Mouse (Mus musculus) naive thymus-derived CD4-positive, alpha-beta T cell, adult 5 months (primary cell): Measurements from ENCODE around the gene Fam227b. TPM values are rescaled to one million over a fixed set of nuclear protein-coding genes. Genes with fewer than 3 reads are reported as not detected.

ENCODE experiments used
- polyA plus RNA-seq: library from polyadenylated mRNA; unstranded; fragments of 100-300 nt; shearing (Covaris generic); gene quantifications from one replicate; pipeline ENCODE4 v1.2.1, GENCODE M21; 2017

Fam227b gene
- not detected for polyA plus RNA-seq

DNA sequence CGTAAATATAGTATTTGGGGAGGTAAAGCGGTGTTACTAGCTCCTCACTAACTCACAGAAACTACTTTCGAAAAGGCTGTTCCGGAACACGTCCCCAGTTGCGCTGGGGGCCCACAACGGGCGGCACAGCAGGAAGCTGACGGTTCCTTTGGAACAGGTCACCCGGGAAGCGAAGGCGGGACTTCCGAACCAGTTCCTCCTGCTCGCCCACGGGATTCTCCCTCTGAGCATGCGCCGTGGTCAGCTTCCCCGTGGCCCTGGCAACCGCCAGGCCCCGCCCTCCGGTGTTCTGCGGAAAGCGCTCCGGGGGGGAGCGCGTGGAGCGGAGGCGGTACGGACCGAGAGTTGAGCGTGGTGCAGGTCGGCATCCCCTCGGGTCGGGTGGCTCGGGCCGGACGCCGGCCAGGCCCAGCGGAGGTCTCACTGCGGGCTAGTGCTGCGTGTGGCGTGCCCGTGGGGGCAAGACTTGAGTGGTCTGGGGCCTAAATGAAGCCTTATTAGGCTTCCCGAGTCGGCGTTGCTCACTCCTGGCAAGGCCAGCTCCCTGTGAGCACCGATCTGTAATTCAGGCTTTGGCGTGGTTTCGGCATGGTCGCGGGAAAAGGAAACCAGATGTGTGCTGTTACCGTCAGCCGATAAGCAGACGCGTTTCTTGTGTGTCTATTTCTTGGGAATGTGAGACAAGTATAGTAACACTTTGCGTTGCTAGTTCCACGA lies at the start of gene Fam227b, which contains the start of gene Dtwd1:
Gene Fam227b, minus strand, starts transcription at position 150 of the 717 bp plus-strand sequence.
Gene Dtwd1, plus strand, starts transcription at position 287 of the 717 bp plus-strand sequence.

DNA sequence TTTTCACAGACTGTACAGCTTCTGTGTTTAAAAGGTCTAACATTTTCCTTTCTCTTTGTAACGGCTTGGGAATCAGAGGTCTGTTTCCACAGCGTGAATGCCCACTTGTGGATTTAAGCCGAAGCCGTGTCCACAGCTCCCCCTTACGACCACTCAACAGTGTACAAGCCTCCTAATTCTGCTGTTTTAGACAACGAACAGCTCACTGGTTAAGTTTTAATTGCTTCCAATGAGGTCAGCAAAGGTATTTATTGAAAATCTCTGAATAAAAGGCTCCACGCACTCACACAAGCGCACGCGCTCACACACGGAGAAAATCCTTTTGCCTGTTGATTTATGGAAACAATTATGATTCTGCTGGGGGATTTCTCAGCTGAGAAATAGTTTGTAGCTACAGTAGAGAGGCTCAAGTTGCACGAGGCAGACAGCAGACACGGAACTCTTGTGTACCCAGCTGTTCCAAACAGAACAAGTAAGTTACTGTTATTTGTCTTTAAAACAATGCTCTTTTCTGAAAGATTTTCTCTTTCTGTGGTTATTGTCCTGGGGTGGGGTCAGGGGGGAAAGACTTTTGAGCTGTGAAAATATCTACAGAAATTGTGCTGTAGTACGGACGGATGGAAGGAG lies 117.3 kb downstream of the Fam227b start, which contains the start of gene Fgf7:
Gene Fgf7, plus strand, starts transcription at position 280 of the 627 bp plus-strand sequence.

Other genes starting within 250 kb of the Fam227b start
- not detected for gene Fgf7, start 117.3 kb downstream of the Fam227b start, polyA plus RNA-seq
- 7.1 TPM for gene Dtwd1, start 137 bp upstream of the Fam227b start, polyA plus RNA-seq
- gene Gm17555, start 63.1 kb upstream of the Fam227b start, polyA plus RNA-seq = not detected